ENCODE assay signal across 9 mouse cellular contexts in the genomic region with DNA sequence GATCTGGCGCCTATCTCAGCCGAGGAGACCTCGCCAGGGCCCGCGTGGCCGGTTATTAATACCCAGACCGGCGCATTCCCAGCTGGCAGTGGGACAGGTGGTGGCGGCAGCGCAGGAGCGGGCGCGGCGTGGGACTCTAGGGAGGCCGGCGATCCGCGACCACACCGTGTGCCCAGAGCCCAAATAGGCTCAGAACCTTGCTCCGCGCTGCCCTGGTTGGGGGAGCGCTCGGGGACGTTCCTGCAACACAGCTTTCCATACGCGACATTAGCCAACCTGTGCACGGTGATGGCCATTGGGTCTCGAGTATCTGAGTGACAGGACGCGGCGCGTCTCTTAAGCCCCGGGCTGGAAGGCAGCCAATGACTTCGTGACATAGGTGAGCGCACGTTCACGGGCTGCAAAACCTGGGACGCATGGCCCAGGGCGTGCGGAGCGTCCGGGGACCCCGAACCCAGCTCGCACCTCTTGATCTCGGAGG. TPM values are rescaled to one million over a fixed set of nuclear protein-coding genes. Genes with fewer than 3 reads are reported as not detected.
DNase-seq lines count a peak whose midpoint lies in the region; ATAC-seq lines count a peak whose summit lies in the region.
"Had no signal": no experiment of that assay in that cellular context is flagged by ENCODE, and none has a peak within 500 bp of the region (broad histone marks: within the 10 kb centered on the region; RNA-seq: fewer than 3 reads in every experiment).

No protein-coding gene starts in this region.

- peak; percentile 31; the same call in 1 of the 2 replicates for ATAC-seq in intestine, embryonic 16.5 days
- peak; percentile 39; the same call in 1 of the 2 replicates for ATAC-seq in midbrain, embryonic 15.5 days (replicated peaks)

- H3K36me3 ChIP-seq in intestine, embryonic 16.5 days (ENCODE audit: control insufficient read depth, insufficient read depth, low read length) = no peaks in the 10 kb centered on the region
- H3K36me3 ChIP-seq in midbrain, embryonic 15.5 days (replicated peaks) = no peaks in the 10 kb centered on the region

- H3K4me3 ChIP-seq in intestine, embryonic 16.5 days (ENCODE audit: low read length) = peak overlapping the region; percentile 44
- peak overlapping the region; percentile 43 for H3K4me3 ChIP-seq in midbrain, embryonic 15.5 days

- WGBS in intestine, embryonic 16.5 days = under 1% methylated on average over 45 of the region's 45 CpGs
- WGBS in midbrain, embryonic 15.5 days = under 1% methylated on average over 45 of the region's 45 CpGs

- no peak overlapping the region for H3K27ac ChIP-seq in intestine, embryonic 16.5 days (ENCODE audit: low read length)
- no peak overlapping the region for H3K27ac ChIP-seq in midbrain, embryonic 15.5 days

- no peaks in the 10 kb centered on the region for H3K9me3 ChIP-seq in intestine, embryonic 16.5 days (ENCODE audit: control insufficient read depth, low read length)
- no peaks in the 10 kb centered on the region for H3K9me3 ChIP-seq in midbrain, embryonic 15.5 days

- peaks cover 29% of the 10 kb centered on the region for H3K27me3 ChIP-seq in intestine, embryonic 16.5 days (replicated peaks; ENCODE audit: control insufficient read depth, insufficient read depth, low read length)
- peaks cover 28% of the 10 kb centered on the region for H3K27me3 ChIP-seq in midbrain, embryonic 15.5 days (replicated peaks)

- H3K4me1 ChIP-seq in intestine, embryonic 16.5 days (ENCODE audit: control insufficient read depth, insufficient read depth, low read length) = 0 out of 2 replicates have a peak, but pooled peaks cover 4% of the 10 kb centered on the region
- peaks cover 16% of the 10 kb centered on the region for H3K4me1 ChIP-seq in midbrain, embryonic 15.5 days

- intact Hi-C loops in left cerebral cortex, postnatal 4 days (cut with DNase I) = no loop called here
- intact Hi-C loops in left cerebral cortex, postnatal 36 days (cut with DNase I) = no loop called here
- intact Hi-C loops in gastrocnemius, postnatal 36 days (cut with DNase I) = loop anchor here (10.0 kb wide), 1 partner anchor 252 kb away; no protein-coding TSS in a partner anchor

- DNase-seq in left cerebral cortex, postnatal 4 days = peak; percentile 41
- DNase-seq in left cerebral cortex, postnatal 36 days (ENCODE audit: low spot score in 2 of 2) = no peak
- peak; percentile 55 for DNase-seq in cerebellum, adult 9-10 months
- DNase-seq in gastrocnemius, postnatal 36 days = peak; percentile 69 to 79
- DNase-seq in spleen, adult 18-20 months = no peak
- no peak for DNase-seq in ovary, adult 18-20 months (ENCODE audit: low spot score)

- no peak overlapping the region for H3K9ac ChIP-seq in intestine, embryonic 16.5 days (ENCODE audit: low read depth, low read length)
- H3K9ac ChIP-seq in midbrain, embryonic 15.5 days = peak overlapping the region; percentile 40

- H3K4me2 ChIP-seq in intestine, embryonic 16.5 days (ENCODE audit: low read depth, low read length) = peak overlapping the region; percentile 68
- peak overlapping the region; percentile 77 for H3K4me2 ChIP-seq in midbrain, embryonic 15.5 days

RNA-seq across cellular contexts. Expression of gene Uts2r, which starts 3.6 kb away (rescaled TPM):
- total RNA-seq in left cerebral cortex, postnatal 4 days (2021) = not detected
- not detected for total RNA-seq in left cerebral cortex, postnatal 36 days (2021)
- 1 to 10 TPM; 1.4 to 1.5 TPM for total RNA-seq in gastrocnemius, postnatal 36 days (2021)
- not detected in 2 replicates for polyA plus RNA-seq in intestine, embryonic 16.5 days (2015; fragmentation: Nextera tagmentation; extraction: Ambion mirVana)
- polyA plus RNA-seq in midbrain, embryonic 15.5 days (2015; fragmentation: Nextera tagmentation; extraction: Ambion mirVana) = 0.76 and 1.0 TPM in 2 replicates
- polyA plus RNA-seq: large intestine, adult 2 months had no signal

RNA-seq across cellular contexts. Expression of gene Tex19.1, which starts 10.5 kb away (rescaled TPM):
- not detected for total RNA-seq in left cerebral cortex, postnatal 4 days (2021)
- total RNA-seq in left cerebral cortex, postnatal 36 days (2021) = not detected
- not detected for total RNA-seq in gastrocnemius, postnatal 36 days (2021)
- not detected in 2 replicates for polyA plus RNA-seq in intestine, embryonic 16.5 days (2015; fragmentation: Nextera tagmentation; extraction: Ambion mirVana)
- polyA plus RNA-seq in midbrain, embryonic 15.5 days (2015; fragmentation: Nextera tagmentation; extraction: Ambion mirVana) = not detected in 2 replicates
- polyA plus RNA-seq: large intestine, adult 2 months had no signal

RNA-seq across cellular contexts. Expression of gene Tex19.2, which starts 38.0 kb away (rescaled TPM):
- total RNA-seq in left cerebral cortex, postnatal 4 days (2021) = not detected
- total RNA-seq in left cerebral cortex, postnatal 36 days (2021) = not detected
- total RNA-seq in gastrocnemius, postnatal 36 days (2021) = not detected
- not detected in 2 replicates for polyA plus RNA-seq in intestine, embryonic 16.5 days (2015; fragmentation: Nextera tagmentation; extraction: Ambion mirVana)
- polyA plus RNA-seq in midbrain, embryonic 15.5 days (2015; fragmentation: Nextera tagmentation; extraction: Ambion mirVana) = not detected in 2 replicates
- polyA plus RNA-seq: large intestine, adult 2 months had no signal

RNA-seq across cellular contexts. Expression of gene Hexdc, which starts 47.8 kb away (rescaled TPM):
- total RNA-seq in left cerebral cortex, postnatal 4 days (2021) = 10 to 100 TPM; 54.9 to 57.3 TPM
- 10 to 100 TPM; 24.5 to 28.6 TPM for total RNA-seq in left cerebral cortex, postnatal 36 days (2021)
- total RNA-seq in gastrocnemius, postnatal 36 days (2021) = 1 to 10 TPM; 6.8 to 7.5 TPM
- 9.7 and 10.1 TPM in 2 replicates for polyA plus RNA-seq in intestine, embryonic 16.5 days (2015; fragmentation: Nextera tagmentation; extraction: Ambion mirVana)
- polyA plus RNA-seq in midbrain, embryonic 15.5 days (2015; fragmentation: Nextera tagmentation; extraction: Ambion mirVana) = 33.7 and 34.6 TPM in 2 replicates

RNA-seq across cellular contexts. Expression of gene Ogfod3, which starts 48.1 kb away (rescaled TPM):
- total RNA-seq in left cerebral cortex, postnatal 4 days (2021) = 1 to 10 TPM; 7.7 to 8.0 TPM
- total RNA-seq in left cerebral cortex, postnatal 36 days (2021) = 1 to 10 TPM; 7.9 to 8.0 TPM
- total RNA-seq in gastrocnemius, postnatal 36 days (2021) = 10 to 100 TPM; 11.0 to 12.0 TPM
- 31.2 and 32.0 TPM in 2 replicates for polyA plus RNA-seq in intestine, embryonic 16.5 days (2015; fragmentation: Nextera tagmentation; extraction: Ambion mirVana)
- 22.4 and 26.6 TPM in 2 replicates for polyA plus RNA-seq in midbrain, embryonic 15.5 days (2015; fragmentation: Nextera tagmentation; extraction: Ambion mirVana)

Comparison
In these comparisons a context has a peak if more than half of its experiments do, and no peak if none do; other contexts are left out.
1. DNase-seq: peak in left cerebral cortex, postnatal 4 days (single experiment), cerebellum, adult 9-10 months (single experiment) and gastrocnemius, postnatal 36 days (2 of 2); none in left cerebral cortex, postnatal 36 days (0 of 2), spleen, adult 18-20 months (0 of 2) and ovary, adult 18-20 months (single experiment).